Mouse (Mus musculus): Measurements from ENCODE around the gene Ddn.

Ddn gene

GRCm38 (mm10) chr15:98797835-98798492 lies 11.3 kb downstream of the Ddn start:
- H3K4me3 ChIP-seq (replicated peaks; ENCODE audit: low read length): peak overlapping the region; percentile 62
- no peak for TF ChIP-seq POU5F1 (IDR thresholded peaks at IDR 0.05; ENCODE audit: borderline replicate concordance, low read length)
- TF ChIP-seq NANOG (IDR thresholded peaks at IDR 0.05; ENCODE audit: borderline replicate concordance, low read length): no peak
- no peak for TF ChIP-seq CTCF (conservative IDR thresholded peaks at IDR 0.05; ENCODE audit: low read length)
- no peaks in the 10 kb centered on the region for H3K9me3 ChIP-seq (ENCODE audit: low read length)
- peaks cover 97% of the 10 kb centered on the region for H3K27me3 ChIP-seq (ENCODE audit: insufficient read depth, low read length)
- H3K36me3 ChIP-seq (ENCODE audit: insufficient read depth, low read length): no peaks in the 10 kb centered on the region
- peaks cover 33% of the 10 kb centered on the region for H3K4me1 ChIP-seq (replicated peaks; ENCODE audit: low read depth, low read length)

GRCm38 (mm10) chr15:98796803-98797595 lies 12.3 kb downstream of the Ddn start:
- Histone ChIP-seq H3K4me3 (replicated peaks; ENCODE audit: low read length) (no peak overlapping the region), H3K9me3 (ENCODE audit: low read length) (no peaks in the 10 kb centered on the region), H3K27me3 (ENCODE audit: insufficient read depth, low read length) (peaks cover 97% of the 10 kb centered on the region), H3K36me3 (ENCODE audit: insufficient read depth, low read length) (no peaks in the 10 kb centered on the region), H3K4me1 (replicated peaks; ENCODE audit: low read depth, low read length) (peaks cover 37% of the 10 kb centered on the region)
- no peak for TF ChIP-seq NANOG (IDR thresholded peaks at IDR 0.05; ENCODE audit: borderline replicate concordance, low read length)
- TF ChIP-seq POU5F1 (IDR thresholded peaks at IDR 0.05; ENCODE audit: borderline replicate concordance, low read length): no peak
- TF ChIP-seq CTCF (conservative IDR thresholded peaks at IDR 0.05; ENCODE audit: low read length): no peak

- no peaks in the 10 kb centered on the region for H3K9me3 ChIP-seq (ENCODE audit: low read length)
- no peak for TF ChIP-seq POU5F1 (IDR thresholded peaks at IDR 0.05; ENCODE audit: borderline replicate concordance, low read length)
- no peak for TF ChIP-seq CTCF (conservative IDR thresholded peaks at IDR 0.05; ENCODE audit: low read length)
- TF ChIP-seq NANOG (IDR thresholded peaks at IDR 0.05; ENCODE audit: borderline replicate concordance, low read length): no peak
- H3K36me3 ChIP-seq (ENCODE audit: insufficient read depth, low read length): no peaks in the 10 kb centered on the region
- peaks cover 99% of the 10 kb centered on the region for H3K27me3 ChIP-seq (ENCODE audit: insufficient read depth, low read length)
- peak overlapping the region; percentile 62 for H3K4me3 ChIP-seq (replicated peaks; ENCODE audit: low read length)
- H3K4me1 ChIP-seq (replicated peaks; ENCODE audit: low read depth, low read length): peaks cover 58% of the 10 kb centered on the region
These were observed 16.1 kb downstream of the Ddn start for GRCm38 (mm10) chr15:98793141-98793698.

- no peak for TF ChIP-seq CTCF (conservative IDR thresholded peaks at IDR 0.05; ENCODE audit: low read length)
These were observed 16.9 kb downstream of the Ddn start for GRCm38 (mm10) chr15:98792233-98793020.

GRCm38 (mm10) chr15:98791771-98792170 lies 17.5 kb downstream of the Ddn start:
- no peaks in the 10 kb centered on the region for H3K36me3 ChIP-seq (ENCODE audit: insufficient read depth, low read length)

More at GRCm38 (mm10) chr15:98792233-98793020, 16.9 kb downstream of the Ddn start:
- Histone ChIP-seq H3K36me3 (ENCODE audit: insufficient read depth, low read length) (no peaks in the 10 kb centered on the region), H3K4me3 (replicated peaks; ENCODE audit: low read length) (peak overlapping the region; percentile 62), H3K9me3 (ENCODE audit: low read length) (no peaks in the 10 kb centered on the region), H3K4me1 (replicated peaks; ENCODE audit: low read depth, low read length) (peaks cover 50% of the 10 kb centered on the region), H3K27me3 (ENCODE audit: insufficient read depth, low read length) (peaks cover 99% of the 10 kb centered on the region)

GRCm38 (mm10) chr15:98791221-98791620 lies 18.1 kb downstream of the Ddn start:
- peaks cover 97% of the 10 kb centered on the region for H3K27me3 ChIP-seq (ENCODE audit: insufficient read depth, low read length)
- TF ChIP-seq NANOG (IDR thresholded peaks at IDR 0.05; ENCODE audit: borderline replicate concordance, low read length) (no peak), POU5F1 (IDR thresholded peaks at IDR 0.05; ENCODE audit: borderline replicate concordance, low read length) (no peak), CTCF (conservative IDR thresholded peaks at IDR 0.05; ENCODE audit: low read length) (no peak)
- H3K4me3 ChIP-seq (replicated peaks; ENCODE audit: low read length): peak overlapping the region; percentile 62; the same call in 1 of the 2 replicates
- no peaks in the 10 kb centered on the region for H3K36me3 ChIP-seq (ENCODE audit: insufficient read depth, low read length)
- H3K4me1 ChIP-seq (replicated peaks; ENCODE audit: low read depth, low read length): peaks cover 40% of the 10 kb centered on the region
- H3K9me3 ChIP-seq (ENCODE audit: low read length): no peaks in the 10 kb centered on the region

More at GRCm38 (mm10) chr15:98791771-98792170, 17.5 kb downstream of the Ddn start:
- TF ChIP-seq NANOG (IDR thresholded peaks at IDR 0.05; ENCODE audit: borderline replicate concordance, low read length) (no peak), POU5F1 (IDR thresholded peaks at IDR 0.05; ENCODE audit: borderline replicate concordance, low read length) (no peak), CTCF (conservative IDR thresholded peaks at IDR 0.05; ENCODE audit: low read length) (no peak)
- Histone ChIP-seq H3K4me1 (replicated peaks; ENCODE audit: low read depth, low read length) (peaks cover 44% of the 10 kb centered on the region), H3K4me3 (replicated peaks; ENCODE audit: low read length) (peak overlapping the region; percentile 62; the same call in 1 of the 2 replicates), H3K9me3 (ENCODE audit: low read length) (no peaks in the 10 kb centered on the region), H3K27me3 (ENCODE audit: insufficient read depth, low read length) (peaks cover 98% of the 10 kb centered on the region)

GRCm38 (mm10) chr15:98790761-98791160 lies 18.5 kb downstream of the Ddn start:
- Histone ChIP-seq H3K9me3 (ENCODE audit: low read length) (no peaks in the 10 kb centered on the region), H3K36me3 (ENCODE audit: insufficient read depth, low read length) (no peaks in the 10 kb centered on the region), H3K27me3 (ENCODE audit: insufficient read depth, low read length) (peaks cover 92% of the 10 kb centered on the region), H3K4me3 (replicated peaks; ENCODE audit: low read length) (peak overlapping the region; percentile 62), H3K4me1 (replicated peaks; ENCODE audit: low read depth, low read length) (peaks cover 40% of the 10 kb centered on the region)
- TF ChIP-seq CTCF (conservative IDR thresholded peaks at IDR 0.05; ENCODE audit: low read length) (no peak), POU5F1 (IDR thresholded peaks at IDR 0.05; ENCODE audit: borderline replicate concordance, low read length) (no peak), NANOG (IDR thresholded peaks at IDR 0.05; ENCODE audit: borderline replicate concordance, low read length) (no peak)
